Mouse (Mus musculus) retina, embryonic 14.5 days (tissue): Measurements from ENCODE around the gene Nfam1.
A peak's percentile ranks its signal among the peaks of the same experiment; 100 is the strongest.

Source experiments
- DNase-seq: peaks from one replicate; pipeline ENCODE4 v3.0.0-alpha.2; 2015; ENCODE audit warnings: low spot score

The Nfam1 gene

DNA sequence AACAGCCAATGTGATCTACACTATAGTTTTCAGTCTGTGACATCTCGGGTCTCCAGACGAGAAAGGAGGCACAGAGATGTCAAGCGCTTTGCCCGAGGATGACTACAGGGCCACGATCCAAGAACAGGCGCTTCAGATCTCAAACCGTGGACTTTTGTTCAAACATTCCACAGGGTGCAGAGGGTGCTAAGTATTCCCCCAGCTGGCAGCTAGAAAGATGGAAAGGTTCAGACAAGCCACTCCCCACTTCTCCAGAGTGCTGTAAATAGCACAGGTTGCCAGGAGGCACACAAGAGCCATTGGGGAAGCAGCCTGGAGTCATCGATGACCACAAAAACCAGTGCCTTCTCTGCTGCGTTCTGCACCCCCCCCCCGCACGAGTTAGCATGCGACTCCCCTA lies 74.0 kb downstream of the Nfam1 start:
- no peak for DNase-seq

DNA sequence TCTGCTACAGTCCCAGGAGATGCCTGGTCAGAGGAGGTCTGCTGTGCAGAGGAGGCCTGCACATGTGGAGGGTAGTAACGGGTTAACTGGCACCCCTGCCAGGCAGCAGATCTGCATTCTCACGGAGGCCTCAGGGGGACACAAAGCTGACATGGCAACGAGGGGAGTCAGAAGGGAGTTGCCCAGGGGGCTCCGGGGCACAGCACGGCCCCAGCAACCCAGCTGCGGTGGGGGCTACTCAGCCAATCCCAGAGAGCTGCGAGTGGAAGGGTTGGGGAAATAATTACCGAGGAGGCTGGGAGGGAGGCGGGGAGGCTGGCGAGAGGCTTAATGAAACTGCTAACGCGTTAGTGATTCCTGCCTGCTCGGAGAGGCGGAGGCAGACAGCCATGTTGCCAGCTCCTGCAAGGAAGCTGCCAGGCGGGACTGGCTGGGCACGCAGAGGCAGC lies 74.8 kb downstream of the Nfam1 start:
- peak; percentile 68 for DNase-seq

DNA sequence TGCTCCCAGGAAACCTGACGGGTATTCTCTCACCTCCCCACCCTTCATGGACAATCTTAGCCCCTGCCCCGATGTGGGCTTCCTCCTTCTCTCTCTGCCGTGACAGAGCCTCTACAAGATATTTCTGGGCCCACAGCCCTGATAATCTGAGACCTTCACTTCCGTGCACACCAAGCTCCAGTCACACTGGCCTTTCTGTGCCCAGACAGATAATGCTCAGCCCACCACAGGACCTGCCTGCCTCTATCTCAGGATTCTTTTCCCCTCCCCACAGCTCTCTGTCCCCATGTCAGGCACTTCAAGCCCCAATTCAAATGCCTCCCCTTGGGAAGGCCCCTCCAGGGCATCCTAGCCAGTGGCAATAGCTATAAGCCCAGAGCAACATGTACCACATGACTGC lies 76.4 kb downstream of the Nfam1 start:
- DNase-seq = no peak

DNA sequence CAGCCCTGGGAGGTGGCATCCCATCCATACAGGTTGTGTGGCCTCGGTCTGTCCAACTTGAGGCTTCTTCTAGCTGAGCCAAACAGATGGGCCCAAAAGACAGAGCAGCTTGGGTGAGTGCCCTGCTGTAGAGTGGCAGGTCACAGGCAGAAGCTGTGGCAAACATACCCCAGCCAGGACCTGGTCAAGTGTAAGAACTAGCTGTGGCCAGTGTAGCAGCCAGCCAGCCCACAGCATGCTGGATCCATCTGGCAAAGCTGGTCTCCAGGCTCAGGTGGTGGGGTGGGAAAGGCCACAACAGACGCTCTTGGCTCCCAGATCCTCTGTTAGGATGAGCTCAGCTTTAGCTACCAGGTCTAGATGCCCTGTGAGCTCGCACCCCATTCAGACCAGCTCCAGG lies 76.8 kb downstream of the Nfam1 start:
- DNase-seq = no peak

DNA sequence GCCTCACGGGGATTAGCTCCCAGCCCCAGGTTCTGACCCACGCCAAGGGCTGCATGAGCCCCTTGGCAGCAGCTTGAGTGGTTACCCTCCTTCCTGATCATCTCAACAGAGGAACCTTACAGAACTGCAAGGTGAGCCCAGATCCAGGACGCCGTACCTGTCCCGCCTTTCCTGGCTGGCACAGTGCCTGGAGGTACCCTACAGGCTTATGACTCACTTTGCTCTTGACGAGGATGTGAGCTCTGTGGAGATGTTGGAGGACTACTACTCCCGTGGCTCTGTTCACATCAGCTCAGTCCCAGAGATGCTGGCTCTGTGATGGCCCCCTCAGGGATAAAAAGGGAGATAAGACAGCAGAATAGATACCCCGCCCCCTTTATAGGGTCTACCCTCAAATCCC lies 77.8 kb downstream of the Nfam1 start:
- no peak for DNase-seq

DNA sequence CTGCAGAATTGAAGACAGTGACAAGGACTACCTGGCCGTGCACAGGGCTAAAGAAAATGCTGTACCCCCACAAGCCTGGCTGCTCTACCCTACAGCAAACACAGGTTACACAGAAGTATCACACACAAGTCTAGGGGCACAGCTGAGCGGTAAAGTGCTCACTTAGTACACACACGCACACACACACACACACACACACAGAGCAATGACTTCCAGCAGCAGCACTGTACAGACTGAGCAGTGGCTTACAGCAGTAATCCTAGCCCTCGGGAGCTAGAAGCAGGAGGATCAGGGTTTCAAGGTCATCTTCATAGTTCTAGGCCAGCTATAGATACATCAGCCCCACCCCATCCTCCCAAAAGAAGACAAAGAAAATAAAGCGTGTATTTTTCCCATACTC lies 79.1 kb downstream of the Nfam1 start:
- no peak for DNase-seq

DNA sequence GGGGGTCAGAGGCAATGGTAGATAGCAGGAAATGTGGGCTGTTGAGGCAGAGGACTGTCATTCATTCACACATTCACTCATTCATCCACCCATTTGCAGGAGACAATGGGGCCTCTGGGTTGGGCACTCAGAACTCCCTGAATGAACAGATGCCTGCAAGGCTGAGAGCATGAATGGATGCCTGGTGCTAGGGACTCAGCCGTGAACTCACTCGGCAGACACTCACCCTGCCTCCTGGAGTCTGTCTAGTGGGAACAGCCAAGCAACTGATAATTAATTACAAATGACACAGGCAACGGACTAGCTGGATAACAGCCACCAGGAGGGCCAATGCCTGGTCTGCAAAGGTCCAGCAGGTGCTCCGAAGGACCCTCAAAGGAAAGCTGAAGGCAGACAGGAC lies 80.0 kb downstream of the Nfam1 start:
- no peak for DNase-seq

DNA sequence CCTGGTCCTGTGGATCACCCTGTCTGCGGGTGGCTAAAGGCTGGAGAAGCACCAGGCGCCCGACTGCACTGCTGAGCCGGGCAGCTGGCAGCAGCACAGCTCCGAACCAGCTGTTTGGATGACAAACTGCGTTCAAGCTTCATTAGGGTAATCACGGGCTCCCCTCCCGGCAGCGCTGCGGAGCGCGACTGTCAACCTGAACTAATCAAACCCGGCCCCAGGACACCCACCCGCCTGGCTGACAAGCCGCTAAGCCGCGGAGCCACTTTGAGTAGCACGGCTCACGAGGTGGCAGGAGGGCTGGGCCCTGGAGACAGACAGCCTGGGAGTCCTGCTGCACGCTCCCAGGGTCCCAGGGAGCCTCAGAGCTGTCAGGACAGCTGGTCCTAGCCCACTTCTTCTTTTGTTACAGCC lies 80.8 kb downstream of the Nfam1 start:
- DNase-seq = peak; percentile 83

DNA sequence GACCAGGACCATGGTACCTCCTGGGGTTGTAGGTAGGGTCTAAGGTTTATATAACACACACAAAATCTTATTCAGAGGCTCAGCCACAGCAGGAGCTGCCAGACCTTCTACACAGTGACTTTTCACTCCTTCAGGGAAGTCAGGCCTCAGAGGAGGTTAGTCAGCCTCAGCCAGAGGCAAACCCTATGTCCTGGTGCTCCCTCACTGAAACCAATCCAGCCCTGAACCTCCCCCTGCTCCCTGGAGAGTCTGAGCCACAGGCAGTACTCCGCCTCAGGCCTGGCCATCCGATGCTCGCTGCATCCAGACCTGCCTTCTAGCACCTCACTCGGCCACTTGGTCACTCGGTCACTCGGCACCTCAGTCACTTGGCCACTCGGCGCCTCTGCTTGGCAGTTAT lies 82.9 kb downstream of the Nfam1 start:
- no peak for DNase-seq

DNA sequence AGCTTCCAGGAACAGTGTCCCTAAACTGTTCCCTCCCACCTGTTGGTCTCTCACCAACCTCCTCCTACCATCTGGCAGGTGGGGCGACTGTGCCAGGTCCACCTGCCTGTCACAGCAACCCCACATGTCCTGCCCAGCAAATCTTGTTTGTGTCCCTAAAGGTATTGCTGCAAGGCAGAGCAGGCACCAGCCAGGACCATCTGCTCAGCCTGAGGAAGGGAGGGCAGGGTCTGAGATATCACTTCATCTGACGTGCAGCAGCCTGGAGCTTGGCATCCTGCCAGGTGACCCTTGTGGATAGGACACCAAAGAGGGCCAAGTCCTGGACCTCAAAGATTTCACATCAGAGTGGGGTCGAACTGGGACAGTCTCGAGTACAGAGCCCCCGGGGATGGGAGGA lies 85.7 kb downstream of the Nfam1 start:
- DNase-seq = no peak

DNA sequence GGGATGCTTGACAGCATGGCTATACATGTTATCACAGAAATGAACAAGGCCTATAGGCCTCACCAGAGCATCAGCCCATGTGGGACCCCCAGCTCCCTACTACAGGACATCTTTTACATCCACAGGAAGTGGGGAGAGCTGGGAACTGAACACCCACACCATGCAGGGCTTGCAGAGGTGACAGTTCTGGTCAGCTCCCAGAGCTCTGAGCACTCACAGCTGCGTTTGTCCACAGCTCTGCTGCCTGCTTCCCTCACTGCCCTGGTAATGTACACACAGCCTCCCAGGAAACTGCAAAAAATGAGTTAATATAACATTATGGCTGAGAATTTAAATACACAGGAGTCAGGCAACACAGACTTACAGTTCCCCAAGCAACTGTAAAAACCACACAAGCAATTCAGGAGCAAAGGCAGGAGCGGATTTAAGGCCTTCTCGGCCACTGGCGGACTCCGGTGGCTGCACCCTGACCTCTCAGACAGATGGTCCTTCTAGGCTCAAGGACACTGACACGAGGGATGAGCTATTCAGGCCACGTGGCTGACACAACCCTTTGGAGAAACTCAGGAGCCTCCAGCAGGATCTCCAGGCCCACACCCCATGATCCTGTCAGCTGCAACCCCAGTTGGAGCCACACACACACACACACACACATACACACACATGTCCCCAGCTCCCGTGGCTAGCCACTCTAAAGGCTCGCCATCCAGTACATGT lies 88.5 kb downstream of the Nfam1 start:
- DNase-seq = no peak
